Mouse (Mus musculus): ENCODE data around the gene Akap17b. TPM values are rescaled to one million over a fixed set of nuclear protein-coding genes. Genes with fewer than 3 reads are reported as not detected.

The Akap17b gene
- polyA plus RNA-seq, 1 experiment, result 0.64 TPM

GRCm38 (mm10) chrX:36587304-36588209 lies 57.6 kb downstream of the Akap17b start:
- WGBS, result 76% methylated on average over 8 of the region's 8 CpGs
- Histone ChIP-seq H3K4me3 (ENCODE audit: insufficient read depth, low read depth, low read length) (no peak overlapping the region), H3K4me1 (ENCODE audit: control insufficient read depth, insufficient read depth, low read length) (no peaks in the 10 kb centered on the region), H3K27me3 (replicated peaks; ENCODE audit: control insufficient read depth, insufficient read depth, low read length) (no peaks in the 10 kb centered on the region), H3K36me3 (ENCODE audit: control insufficient read depth, insufficient read depth, low read length) (no peaks in the 10 kb centered on the region), H3K27ac (ENCODE audit: insufficient read depth, low read depth, low read length) (no peak overlapping the region)
- no peak for DNase-seq
- TF ChIP-seq POLR2A (IDR thresholded peaks at IDR 0.05; ENCODE audit: low read depth, low read length), result no peak
- no peak for TF ChIP-seq CTCF (conservative IDR thresholded peaks at IDR 0.05; ENCODE audit: insufficient read depth, insufficient read length, low read depth, low read length)

- TF ChIP-seq POLR2A (IDR thresholded peaks at IDR 0.05; ENCODE audit: low read depth, low read length) (no peak), CTCF (conservative IDR thresholded peaks at IDR 0.05; ENCODE audit: insufficient read depth, insufficient read length, low read depth, low read length) (no peak)
- no peak for DNase-seq
- WGBS, result 69% methylated on average over 1 of the region's 1 CpGs
- Histone ChIP-seq H3K4me3 (ENCODE audit: insufficient read depth, low read depth, low read length) (no peak overlapping the region), H3K27me3 (replicated peaks; ENCODE audit: control insufficient read depth, insufficient read depth, low read length) (no peaks in the 10 kb centered on the region), H3K36me3 (ENCODE audit: control insufficient read depth, insufficient read depth, low read length) (no peaks in the 10 kb centered on the region), H3K27ac (ENCODE audit: insufficient read depth, low read depth, low read length) (no peak overlapping the region), H3K4me1 (ENCODE audit: control insufficient read depth, insufficient read depth, low read length) (no peaks in the 10 kb centered on the region)
Observed at GRCm38 (mm10) chrX:36586629-36587303, 58.4 kb downstream of the Akap17b start.

GRCm38 (mm10) chrX:36562079-36562478 lies 83.1 kb downstream of the Akap17b start:
- H3K4me3 ChIP-seq (ENCODE audit: insufficient read depth, low read depth, low read length), result no peak overlapping the region
- TF ChIP-seq POLR2A (IDR thresholded peaks at IDR 0.05; ENCODE audit: low read depth, low read length) (no peak), CTCF (conservative IDR thresholded peaks at IDR 0.05; ENCODE audit: insufficient read depth, insufficient read length, low read depth, low read length) (no peak)

GRCm38 (mm10) chrX:36561650-36562049 lies 83.5 kb downstream of the Akap17b start:
- H3K27me3 ChIP-seq (replicated peaks; ENCODE audit: control insufficient read depth, insufficient read depth, low read length), result no peaks in the 10 kb centered on the region
- TF ChIP-seq CTCF (conservative IDR thresholded peaks at IDR 0.05; ENCODE audit: insufficient read depth, insufficient read length, low read depth, low read length), result peak; percentile 70
- TF ChIP-seq POLR2A (IDR thresholded peaks at IDR 0.05; ENCODE audit: low read depth, low read length), result no peak
- 3% methylated on average over 7 of the region's 7 CpGs for WGBS
- no peak overlapping the region for H3K4me3 ChIP-seq (ENCODE audit: insufficient read depth, low read depth, low read length)
- no peaks in the 10 kb centered on the region for H3K4me1 ChIP-seq (ENCODE audit: control insufficient read depth, insufficient read depth, low read length)
- H3K36me3 ChIP-seq (ENCODE audit: control insufficient read depth, insufficient read depth, low read length), result no peaks in the 10 kb centered on the region
- H3K27ac ChIP-seq (ENCODE audit: insufficient read depth, low read depth, low read length), result no peak overlapping the region
- DNase-seq, result peak; percentile 71

More at GRCm38 (mm10) chrX:36562079-36562478, 83.1 kb downstream of the Akap17b start:
- peak; percentile 4 for DNase-seq
- 13% methylated on average over 3 of the region's 3 CpGs for WGBS
- H3K4me1 ChIP-seq (ENCODE audit: control insufficient read depth, insufficient read depth, low read length), result no peaks in the 10 kb centered on the region
- H3K36me3 ChIP-seq (ENCODE audit: control insufficient read depth, insufficient read depth, low read length), result no peaks in the 10 kb centered on the region
- no peaks in the 10 kb centered on the region for H3K27me3 ChIP-seq (replicated peaks; ENCODE audit: control insufficient read depth, insufficient read depth, low read length)
- H3K27ac ChIP-seq (ENCODE audit: insufficient read depth, low read depth, low read length), result no peak overlapping the region

GRCm38 (mm10) chrX:36560170-36560569 lies 85.0 kb downstream of the Akap17b start:
- no peaks in the 10 kb centered on the region for H3K36me3 ChIP-seq (ENCODE audit: control insufficient read depth, insufficient read depth, low read length)
- no peak overlapping the region for H3K4me3 ChIP-seq (ENCODE audit: insufficient read depth, low read depth, low read length)
- DNase-seq, result no peak
- TF ChIP-seq CTCF (conservative IDR thresholded peaks at IDR 0.05; ENCODE audit: insufficient read depth, insufficient read length, low read depth, low read length) (no peak), POLR2A (IDR thresholded peaks at IDR 0.05; ENCODE audit: low read depth, low read length) (no peak)
- WGBS, result 81% methylated on average over 4 of the region's 4 CpGs
- H3K4me1 ChIP-seq (ENCODE audit: control insufficient read depth, insufficient read depth, low read length), result no peaks in the 10 kb centered on the region
- H3K27me3 ChIP-seq (replicated peaks; ENCODE audit: control insufficient read depth, insufficient read depth, low read length), result no peaks in the 10 kb centered on the region
- no peak overlapping the region for H3K27ac ChIP-seq (ENCODE audit: insufficient read depth, low read depth, low read length)

Other genes with a start within 250 kb of the Akap17b start
- not detected in 2 replicates for gene Gm6268, start 244.1 kb downstream of the Akap17b start, polyA plus RNA-seq (2012; rRNA removed)
- gene Gm14569, start 153.6 kb downstream of the Akap17b start, polyA plus RNA-seq (2012; rRNA removed), result not detected in 2 replicates
- 127 and 166 TPM in 2 replicates for gene Pgrmc1, start 47.2 kb downstream of the Akap17b start, polyA plus RNA-seq (2012; rRNA removed)
- 0.97 and 1.6 TPM in 2 replicates for gene Slc25a43, start 98.3 kb upstream of the Akap17b start, polyA plus RNA-seq (2012; rRNA removed)
- gene Slc25a5, start 150.3 kb upstream of the Akap17b start, polyA plus RNA-seq (2012; rRNA removed), result 1,901 and 2,104 TPM in 2 replicates
- 33.1 and 44.2 TPM in 2 replicates for gene Ube2a, start 228.5 kb upstream of the Akap17b start, polyA plus RNA-seq (2012; rRNA removed)
- 13.6 and 17.8 TPM in 2 replicates for gene C330007P06Rik, start 228.7 kb upstream of the Akap17b start, polyA plus RNA-seq (2012; rRNA removed)

Data from kidney, adult 2 months (tissue).